Mouse (Mus musculus) frontal cortex, adult 2 months (tissue): Measurements from ENCODE around the gene Fscn2. TPM values are rescaled to one million over a fixed set of nuclear protein-coding genes. Genes with fewer than 3 reads are reported as not detected.

ENCODE experiments used
- DNase-seq, 2 experiments: peaks; one replicate each; pipeline ENCODE4 v3.0.0; 2022; ENCODE audit warnings: low spot score in 1 of 2; ENCODE audit errors: extremely low spot score in 1 of 2
- polyA plus RNA-seq: library from polyadenylated mRNA; depleted of rRNA; stranded (reverse); fragments of >200 nt; gene quantifications from 2 replicates; pipeline ENCODE4 v1.2.3, GENCODE M21; 2012; rRNA removed

Fscn2 gene
- 0.67 and 0.82 TPM in 2 replicates for polyA plus RNA-seq

GRCm38 (mm10) chr11:120361295-120361694 is at the start of gene Fscn2:
Gene Fscn2 (plus strand): TSS chr11:120361534.
- no peak for DNase-seq

DNA sequence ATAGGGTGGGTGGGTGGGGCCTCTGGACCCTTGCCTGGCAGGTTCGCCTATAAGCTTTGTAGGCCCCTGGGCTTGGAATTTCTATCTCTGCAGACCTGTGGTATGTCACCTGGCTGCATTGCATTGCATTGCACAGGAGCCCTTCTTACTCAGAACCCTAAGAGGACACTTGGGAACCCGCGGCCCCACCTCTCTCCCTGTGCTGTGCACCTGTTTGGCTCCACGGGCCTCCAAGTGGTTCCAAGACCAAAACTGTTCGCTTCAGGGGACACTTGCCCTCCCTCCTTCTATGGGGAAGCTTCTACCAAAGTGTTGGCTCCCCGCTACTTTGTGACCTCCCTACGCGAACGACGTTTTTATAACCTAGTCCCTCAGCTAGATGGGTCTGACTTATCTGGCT is 49.8 kb upstream of the Fscn2 start:
- DNase-seq: no peak

- DNase-seq: no peak
Measured at GRCm38 (mm10) chr11:120312069-120312468, 49.3 kb upstream of the Fscn2 start.

- no peak for DNase-seq
Measured at GRCm38 (mm10) chr11:120313906-120314685, 47.2 kb upstream of the Fscn2 start.

GRCm38 (mm10) chr11:120314721-120315415 is 46.5 kb upstream of the Fscn2 start:
- DNase-seq: no peak

DNA sequence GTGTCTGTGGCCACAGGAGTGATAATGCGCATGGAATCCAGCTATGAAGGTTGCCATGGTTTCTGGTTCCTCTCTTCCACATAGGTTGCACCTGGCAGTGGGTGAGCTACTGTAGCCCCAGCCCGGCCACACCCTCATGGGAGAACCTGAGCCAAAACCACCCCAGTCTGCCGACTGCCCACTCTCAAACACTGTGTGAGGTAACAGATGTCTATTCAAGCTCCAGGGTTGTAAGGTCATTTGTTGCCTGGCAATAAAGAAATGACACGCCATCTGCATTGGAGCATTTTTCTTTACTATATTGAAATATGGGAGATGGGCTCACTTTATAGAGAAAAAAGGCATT is 45.9 kb upstream of the Fscn2 start:
- DNase-seq: peak in 1 of 2 experiments; percentile 65

- peak; percentile 94 to 96 for DNase-seq
Measured at GRCm38 (mm10) chr11:120315832-120316689, 45.3 kb upstream of the Fscn2 start.

- DNase-seq: no peak
Measured at GRCm38 (mm10) chr11:120316690-120317254, 44.6 kb upstream of the Fscn2 start.

GRCm38 (mm10) chr11:120317456-120317855 is 43.9 kb upstream of the Fscn2 start:
- DNase-seq: no peak

DNA sequence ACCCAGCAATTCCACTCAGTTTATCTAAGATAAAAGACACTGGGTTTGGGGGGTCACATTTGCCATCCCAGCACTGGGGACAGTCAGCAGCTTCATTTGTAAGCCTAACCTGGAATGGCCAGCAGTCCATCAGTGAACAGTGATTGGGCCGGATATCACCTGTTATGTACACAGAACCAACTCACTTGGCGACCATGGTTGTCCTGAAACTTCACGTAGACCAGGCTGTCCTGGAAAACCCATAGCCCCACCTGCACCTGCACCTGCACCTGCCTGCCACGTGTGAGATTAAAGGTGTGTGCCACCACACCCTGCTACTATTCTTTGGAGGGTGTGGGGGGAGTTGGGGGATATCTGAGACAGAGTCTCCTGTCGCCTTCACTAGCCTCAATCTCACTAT is 42.0 kb upstream of the Fscn2 start:
- no peak for DNase-seq

DNA sequence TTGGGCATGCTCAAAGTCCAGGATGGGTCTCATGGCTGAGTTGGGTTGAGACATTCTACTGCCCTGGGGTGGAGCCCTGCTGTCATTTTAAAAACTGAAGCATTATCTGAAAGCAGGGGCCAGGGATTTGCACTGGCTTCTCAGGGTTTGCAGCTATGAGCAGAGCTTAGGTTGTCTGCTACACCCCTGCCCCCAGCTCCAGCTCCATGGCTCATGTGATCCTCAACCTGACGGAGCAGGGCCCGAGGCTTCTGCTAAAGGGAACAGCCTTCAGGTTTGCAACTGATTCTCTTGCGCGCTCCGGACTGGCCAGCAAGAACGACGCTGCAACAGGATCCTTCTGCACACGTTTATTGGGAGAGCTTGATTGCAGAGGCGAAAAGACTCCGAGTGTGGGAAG is 41.2 kb upstream of the Fscn2 start:
- DNase-seq: no peak

DNA sequence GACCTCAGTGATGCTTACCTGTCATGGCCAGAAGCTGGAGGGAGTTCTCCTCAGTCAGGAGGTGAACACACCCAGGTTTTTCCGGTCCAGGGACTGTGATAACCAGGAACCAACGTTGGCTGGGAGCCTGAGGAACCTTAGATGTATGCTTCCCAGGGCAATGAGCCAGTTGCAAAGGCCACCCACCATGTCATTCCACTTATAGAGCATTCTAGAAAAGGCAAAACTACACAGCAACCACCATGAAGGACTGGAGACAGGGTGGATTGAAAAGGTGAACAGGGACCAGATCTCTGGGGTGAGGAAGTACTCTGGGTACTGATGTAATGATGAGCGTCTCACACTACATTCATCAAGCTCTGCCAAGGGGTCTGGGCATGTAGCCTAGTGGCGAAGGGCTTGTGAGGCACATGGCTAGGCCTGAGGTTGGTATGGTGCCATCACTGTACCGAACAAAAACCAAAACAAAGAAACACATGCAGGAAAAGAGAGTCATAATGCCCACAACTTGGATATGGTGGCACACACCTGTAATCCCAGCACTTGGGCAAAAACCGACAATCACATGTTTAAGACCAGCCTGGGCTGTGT is 25.8 kb upstream of the Fscn2 start:
- DNase-seq: no peak

- no peak for DNase-seq
Measured at GRCm38 (mm10) chr11:120337447-120337846, 23.9 kb upstream of the Fscn2 start.

- DNase-seq: no peak
Measured at GRCm38 (mm10) chr11:120338786-120339185, 22.5 kb upstream of the Fscn2 start.

DNA sequence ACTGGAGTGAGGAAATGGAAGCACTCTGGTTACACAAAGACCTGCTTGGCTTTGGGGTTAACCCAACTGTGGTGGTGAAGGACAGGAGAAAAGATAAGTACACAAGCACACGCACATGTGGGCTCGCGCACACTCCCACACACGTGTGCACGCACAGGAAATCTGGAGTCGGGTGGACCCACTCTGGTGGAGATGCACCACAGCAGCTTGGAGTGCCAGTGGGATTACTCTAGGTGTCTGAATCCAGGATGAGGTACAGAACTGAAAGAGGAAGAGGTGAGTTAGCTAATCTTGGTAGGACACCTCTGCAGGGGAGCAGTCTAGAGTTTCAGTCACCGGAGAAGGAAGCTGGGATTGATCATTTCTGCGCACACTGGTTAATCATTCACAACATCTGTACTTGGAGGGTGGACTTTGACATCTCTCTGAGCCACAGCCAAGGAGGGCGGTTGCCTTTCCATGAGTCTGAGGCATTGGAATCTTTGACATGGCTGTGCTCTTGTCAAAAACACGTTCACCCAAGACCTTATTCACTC is 21.3 kb upstream of the Fscn2 start:
- no peak for DNase-seq

- DNase-seq: no peak
Measured at GRCm38 (mm10) chr11:120341661-120342060, 19.7 kb upstream of the Fscn2 start.

- no peak for DNase-seq
Measured at GRCm38 (mm10) chr11:120342656-120343160, 18.6 kb upstream of the Fscn2 start.

- no peak for DNase-seq
Measured at GRCm38 (mm10) chr11:120343519-120344309, 17.6 kb upstream of the Fscn2 start.

- no peak for DNase-seq
Measured at GRCm38 (mm10) chr11:120344310-120344920, 16.9 kb upstream of the Fscn2 start.
